Mouse (Mus musculus): Measurements from ENCODE around the gene Bud23. TPM values are rescaled to one million over a fixed set of nuclear protein-coding genes. Genes with fewer than 3 reads are reported as not detected.
"Not testable (repeated sequence)": the region's sequence is repeated elsewhere in the genome, so short reads cannot be mapped to it uniquely, and the experiment has no call there.

Bud23 gene
- polyA plus RNA-seq, 1 experiment from 2014 or later, result 145 TPM

- no peaks in the 10 kb centered on the region for H3K27me3 ChIP-seq
- H3K4me1 ChIP-seq, result 0 out of 2 replicates have a peak, but pooled peaks cover 11% of the 10 kb centered on the region
- no peak overlapping the region for H3K9ac ChIP-seq
- H3K4me2 ChIP-seq (replicated peaks), result no peak overlapping the region
- ATAC-seq (ENCODE audit: insufficient number of reproducible peaks, insufficient read depth, low FRiP score, low TSS enrichment), result no peak
- 89% methylated on average over 3 of the region's 3 CpGs for WGBS
- no peak overlapping the region for H3K27ac ChIP-seq
- H3K9me3 ChIP-seq, result 0 out of 2 replicates have a peak, but pooled peaks cover 7% of the 10 kb centered on the region
- peaks cover 36% of the 10 kb centered on the region for H3K36me3 ChIP-seq
- H3K4me3 ChIP-seq, result no peak overlapping the region
Observed at GRCm38 (mm10) chr5:135066008-135066407, 1.2 kb upstream of the Bud23 start.

GRCm38 (mm10) chr5:135064382-135064766 lies 385 bp downstream of the Bud23 start:
- peak overlapping the region; percentile 94 for H3K4me3 ChIP-seq
- peak overlapping the region; percentile 93 for H3K4me2 ChIP-seq (replicated peaks)
- H3K27me3 ChIP-seq, result no peaks in the 10 kb centered on the region
- WGBS, result under 1% methylated on average over 40 of the region's 40 CpGs
- 0 out of 2 replicates have a peak, but pooled peaks cover 7% of the 10 kb centered on the region for H3K9me3 ChIP-seq
- peak overlapping the region; percentile 79 for H3K9ac ChIP-seq
- peak; percentile 54; the same call in 1 of the 2 replicates for ATAC-seq (ENCODE audit: insufficient number of reproducible peaks, insufficient read depth, low FRiP score, low TSS enrichment)
- H3K4me1 ChIP-seq, result 0 out of 2 replicates have a peak, but pooled peaks cover 11% of the 10 kb centered on the region
- peaks cover 52% of the 10 kb centered on the region for H3K36me3 ChIP-seq
- peak overlapping the region; percentile 60; the same call in 1 of the 2 replicates for H3K27ac ChIP-seq

GRCm38 (mm10) chr5:135063629-135064381 lies 954 bp downstream of the Bud23 start, which contains the start of gene Dnajc30:
Gene Dnajc30 (plus strand): TSS chr5:135064202.
- peak within 1 kb of the TSS; percentile 93 for H3K4me2 ChIP-seq (replicated peaks)
- H3K4me3 ChIP-seq, result peak within 1 kb of the TSS; percentile 94
- H3K4me1 ChIP-seq, result 0 out of 2 replicates have a peak, but pooled peaks cover 11% of the 10 kb centered on the region
- WGBS, result under 1% methylated on average over 52 of the region's 52 CpGs
- peak; percentile 93 for ATAC-seq (ENCODE audit: insufficient number of reproducible peaks, insufficient read depth, low FRiP score, low TSS enrichment)
- peak within 1 kb of the TSS; percentile 60; the same call in 1 of the 2 replicates for H3K27ac ChIP-seq
- peaks cover 58% of the 10 kb centered on the region for H3K36me3 ChIP-seq
- H3K9ac ChIP-seq, result peak within 1 kb of the TSS; percentile 79
- no peaks in the 10 kb centered on the region for H3K27me3 ChIP-seq
- H3K9me3 ChIP-seq, result 0 out of 2 replicates have a peak, but pooled peaks cover 7% of the 10 kb centered on the region

- no peak overlapping the region for H3K4me3 ChIP-seq
- peaks cover 81% of the 10 kb centered on the region for H3K36me3 ChIP-seq
- H3K9ac ChIP-seq, result no peak overlapping the region
- WGBS, result 80% methylated on average over 12 of the region's 12 CpGs
- no peak for ATAC-seq (ENCODE audit: insufficient number of reproducible peaks, insufficient read depth, low FRiP score, low TSS enrichment)
- no peaks in the 10 kb centered on the region for H3K4me1 ChIP-seq
- no peaks in the 10 kb centered on the region for H3K27me3 ChIP-seq
- H3K9me3 ChIP-seq, result no peaks in the 10 kb centered on the region
- no peak overlapping the region for H3K4me2 ChIP-seq (replicated peaks)
- no peak overlapping the region for H3K27ac ChIP-seq
Observed at GRCm38 (mm10) chr5:135053356-135053755, 11.4 kb downstream of the Bud23 start.

- 88% methylated on average over 6 of the region's 6 CpGs for WGBS
Observed at GRCm38 (mm10) chr5:135049268-135049667, 15.5 kb downstream of the Bud23 start.

GRCm38 (mm10) chr5:135048539-135048938 lies 16.2 kb downstream of the Bud23 start:
- Histone ChIP-seq H3K27ac (no peak overlapping the region), H3K27me3 (no peaks in the 10 kb centered on the region), H3K4me2 (replicated peaks) (no peak overlapping the region), H3K36me3 (peaks cover 57% of the 10 kb centered on the region), H3K4me1 (no peaks in the 10 kb centered on the region), H3K9me3 (no peaks in the 10 kb centered on the region), H3K9ac (no peak overlapping the region), H3K4me3 (no peak overlapping the region)
- ATAC-seq (ENCODE audit: insufficient number of reproducible peaks, insufficient read depth, low FRiP score, low TSS enrichment), result no peak
- WGBS, result 97% methylated on average over 5 of the region's 5 CpGs

More at GRCm38 (mm10) chr5:135049268-135049667, 15.5 kb downstream of the Bud23 start:
- not testable (repeated sequence) for H3K27me3 ChIP-seq; H3K27ac ChIP-seq; H3K4me2 ChIP-seq (replicated peaks); H3K4me3 ChIP-seq; H3K4me1 ChIP-seq; H3K9ac ChIP-seq; ATAC-seq (ENCODE audit: insufficient number of reproducible peaks, insufficient read depth, low FRiP score, low TSS enrichment); H3K9me3 ChIP-seq
- H3K36me3 ChIP-seq, result peaks cover 64% of the 10 kb centered on the region

GRCm38 (mm10) chr5:135044575-135044974 lies 20.2 kb downstream of the Bud23 start:
- 92% methylated on average over 3 of the region's 3 CpGs for WGBS
- H3K36me3 ChIP-seq, result peaks cover 32% of the 10 kb centered on the region

GRCm38 (mm10) chr5:135042105-135042788 lies 22.5 kb downstream of the Bud23 start:
- Histone ChIP-seq H3K9me3 (no peaks in the 10 kb centered on the region), H3K36me3 (peaks cover 42% of the 10 kb centered on the region), H3K27me3 (no peaks in the 10 kb centered on the region), H3K4me3 (no peak overlapping the region), H3K9ac (no peak overlapping the region), H3K4me1 (0 out of 2 replicates have a peak, but pooled peaks cover 2% of the 10 kb centered on the region), H3K27ac (no peak overlapping the region), H3K4me2 (replicated peaks) (no peak overlapping the region)
- WGBS, result 34% methylated on average over 20 of the region's 21 CpGs
- no peak for ATAC-seq (ENCODE audit: insufficient number of reproducible peaks, insufficient read depth, low FRiP score, low TSS enrichment)

More at GRCm38 (mm10) chr5:135044575-135044974, 20.2 kb downstream of the Bud23 start:
- no peaks in the 10 kb centered on the region for H3K27me3 ChIP-seq
- H3K4me1 ChIP-seq, result 0 out of 2 replicates have a peak, but pooled peaks cover 2% of the 10 kb centered on the region
- no peak overlapping the region for H3K4me3 ChIP-seq
- no peak for ATAC-seq (ENCODE audit: insufficient number of reproducible peaks, insufficient read depth, low FRiP score, low TSS enrichment)
- no peak overlapping the region for H3K27ac ChIP-seq
- no peak overlapping the region for H3K4me2 ChIP-seq (replicated peaks)
- H3K9ac ChIP-seq, result no peak overlapping the region
- H3K9me3 ChIP-seq, result no peaks in the 10 kb centered on the region

GRCm38 (mm10) chr5:135040777-135041176 lies 24.0 kb downstream of the Bud23 start:
- H3K27me3 ChIP-seq, result no peaks in the 10 kb centered on the region
- no peak overlapping the region for H3K9ac ChIP-seq
- 72% methylated on average over 11 of the region's 11 CpGs for WGBS
- no peak for ATAC-seq (ENCODE audit: insufficient number of reproducible peaks, insufficient read depth, low FRiP score, low TSS enrichment)
- H3K36me3 ChIP-seq, result peaks cover 36% of the 10 kb centered on the region
- no peak overlapping the region for H3K27ac ChIP-seq
- no peak overlapping the region for H3K4me2 ChIP-seq (replicated peaks)
- no peaks in the 10 kb centered on the region for H3K9me3 ChIP-seq
- 0 out of 2 replicates have a peak, but pooled peaks cover 2% of the 10 kb centered on the region for H3K4me1 ChIP-seq
- no peak overlapping the region for H3K4me3 ChIP-seq

- H3K27ac ChIP-seq, result no peak overlapping the region
- 0 out of 2 replicates have a peak, but pooled peaks cover 2% of the 10 kb centered on the region for H3K4me1 ChIP-seq
- no peak overlapping the region for H3K4me2 ChIP-seq (replicated peaks)
- H3K9me3 ChIP-seq, result no peaks in the 10 kb centered on the region
- H3K36me3 ChIP-seq, result peaks cover 31% of the 10 kb centered on the region
- no peak overlapping the region for H3K9ac ChIP-seq
- no peak overlapping the region for H3K4me3 ChIP-seq
- H3K27me3 ChIP-seq, result no peaks in the 10 kb centered on the region
- no peak for ATAC-seq (ENCODE audit: insufficient number of reproducible peaks, insufficient read depth, low FRiP score, low TSS enrichment)
- WGBS, result 52% methylated on average over 6 of the region's 6 CpGs
Observed at GRCm38 (mm10) chr5:135040059-135040458, 24.7 kb downstream of the Bud23 start.

- Histone ChIP-seq H3K36me3 (peaks cover 26% of the 10 kb centered on the region), H3K9me3 (no peaks in the 10 kb centered on the region), H3K4me1 (0 out of 2 replicates have a peak, but pooled peaks cover 2% of the 10 kb centered on the region), H3K4me2 (replicated peaks) (no peak overlapping the region), H3K9ac (no peak overlapping the region), H3K27ac (no peak overlapping the region), H3K27me3 (no peaks in the 10 kb centered on the region), H3K4me3 (no peak overlapping the region)
- ATAC-seq (ENCODE audit: insufficient number of reproducible peaks, insufficient read depth, low FRiP score, low TSS enrichment), result no peak
- 85% methylated on average over 9 of the region's 9 CpGs for WGBS
Observed at GRCm38 (mm10) chr5:135039541-135039940, 25.2 kb downstream of the Bud23 start.
